Mouse (Mus musculus) layer of hippocampus, adult 18-20 months (tissue): Measurements from ENCODE around the gene Ccdc6. TPM values are rescaled to one million over a fixed set of nuclear protein-coding genes. Genes with fewer than 3 reads are reported as not detected.
A peak's percentile ranks its signal among the peaks of the same experiment; 100 is the strongest.

Experiments
- DNase-seq, 2 experiments: peaks; one replicate each; pipeline ENCODE4 v3.0.0; 2022; ENCODE audit warnings: low spot score in 2 of 2
- total RNA-seq, 2 experiments: library from RNA; stranded (reverse); gene quantifications; 2 replicates each; pipeline ENCODE4 v1.2.3; 2021

Gene Ccdc6
- total RNA-seq, 2 experiments from 2014 or later: 72.0 to 73.6 TPM

DNA sequence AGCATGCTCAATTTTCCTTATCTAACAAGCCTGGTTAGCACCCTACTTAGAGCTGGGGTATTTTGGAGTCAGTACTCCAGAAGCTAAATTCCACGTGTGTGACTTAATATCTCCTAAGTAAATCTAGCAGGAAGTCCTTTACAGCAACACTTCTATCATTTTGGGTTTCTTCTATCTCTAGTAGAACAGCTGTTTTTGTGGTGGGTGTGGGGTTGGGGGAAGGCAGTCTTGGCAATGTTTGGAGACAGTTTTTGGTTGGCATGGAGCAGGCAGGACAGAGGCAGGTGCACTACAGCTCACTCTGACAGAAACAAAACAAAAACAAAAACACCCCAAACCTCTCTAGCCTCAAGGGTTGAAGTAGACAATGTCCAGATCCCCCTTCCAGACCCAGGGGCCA lies 3.1 kb upstream of the Ccdc6 start:
- DNase-seq: no peak

DNA sequence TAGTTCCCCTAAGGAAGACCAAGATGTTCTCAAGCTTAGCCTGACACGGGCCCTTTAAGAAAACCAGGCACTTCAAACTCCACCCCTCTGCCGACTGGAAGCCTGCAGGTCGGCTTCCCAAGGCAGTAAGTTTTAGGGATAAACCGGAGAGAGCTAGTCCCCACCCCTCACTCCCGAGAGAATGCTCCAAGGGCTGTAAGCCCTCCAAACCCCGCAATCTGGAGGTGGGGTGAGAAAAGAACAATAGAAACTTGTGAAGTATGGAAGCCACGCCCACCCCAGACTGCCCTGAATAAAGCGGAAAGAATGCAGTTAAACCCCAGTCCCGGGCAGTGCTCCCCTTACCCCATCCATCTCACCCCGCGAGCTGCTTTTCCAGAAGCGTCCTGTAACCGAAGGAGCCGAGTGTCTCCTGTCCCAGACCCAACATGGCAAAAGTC lies 1.9 kb upstream of the Ccdc6 start:
- DNase-seq: no peak

DNA sequence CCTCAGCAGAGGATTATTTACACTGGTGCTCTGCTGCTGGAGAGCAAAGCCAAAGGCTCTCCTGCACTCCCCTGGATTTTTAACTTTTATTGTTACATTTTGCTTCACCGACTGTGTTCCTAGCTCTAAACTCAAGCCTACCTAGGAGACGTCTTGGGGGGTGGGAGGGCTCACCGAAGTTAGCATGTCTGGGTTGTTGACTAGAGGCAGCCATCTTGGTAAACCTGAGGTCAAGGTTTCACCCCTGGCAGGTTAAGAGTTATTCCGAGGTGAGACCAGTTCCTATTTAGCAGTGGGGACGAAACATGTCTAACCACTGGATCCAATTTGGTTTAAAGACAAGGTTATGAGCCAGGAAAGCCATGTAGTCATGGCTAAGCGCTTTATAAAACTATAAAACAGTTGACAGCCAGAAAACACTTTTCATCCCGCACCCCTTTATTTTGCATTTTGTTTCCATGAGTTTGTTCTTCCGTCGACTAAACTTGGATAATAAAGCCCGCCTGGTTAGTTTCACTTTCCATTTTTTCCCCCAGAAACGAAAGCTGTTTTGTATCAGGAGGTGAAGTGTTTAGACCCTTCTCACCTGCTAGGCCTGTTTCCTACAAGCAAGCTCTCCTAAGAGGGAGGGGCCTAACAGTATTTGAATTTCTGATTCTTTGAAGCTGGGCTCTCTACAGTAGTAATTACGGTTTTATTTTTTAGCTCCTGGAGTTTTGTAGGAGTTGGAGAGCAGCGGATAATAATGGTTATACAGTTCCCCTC lies 1.2 kb upstream of the Ccdc6 start:
- DNase-seq: no peak

DNA sequence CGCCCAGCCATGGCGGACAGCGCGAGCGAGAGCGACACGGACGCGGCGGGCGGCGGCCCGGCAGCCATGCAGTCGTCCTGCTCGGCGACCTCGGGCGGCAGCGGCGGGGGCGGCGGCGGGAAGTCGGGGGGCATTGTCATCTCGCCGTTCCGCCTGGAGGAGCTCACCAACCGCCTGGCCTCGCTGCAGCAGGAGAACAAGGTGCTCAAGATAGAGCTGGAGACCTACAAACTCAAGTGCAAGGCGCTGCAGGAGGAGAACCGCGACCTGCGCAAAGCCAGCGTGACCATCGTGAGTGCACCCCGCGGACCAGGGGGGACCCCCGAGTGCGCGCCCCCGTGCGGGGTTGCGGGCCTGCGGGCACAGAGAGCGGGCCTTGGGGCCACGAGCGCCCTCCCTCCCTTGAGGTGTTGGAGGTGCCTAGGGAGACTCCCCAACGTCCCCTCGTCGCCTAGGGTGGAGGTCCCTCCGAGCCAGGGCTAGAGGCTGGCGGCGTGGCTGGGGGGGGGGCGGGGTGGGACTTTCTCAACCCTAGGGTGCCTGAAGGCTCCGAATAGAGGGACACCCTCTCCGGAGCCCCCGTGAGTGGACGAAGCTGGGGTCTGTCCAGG lies 475 bp downstream of the Ccdc6 start:
- DNase-seq: peak; percentile 20 to 39

DNA sequence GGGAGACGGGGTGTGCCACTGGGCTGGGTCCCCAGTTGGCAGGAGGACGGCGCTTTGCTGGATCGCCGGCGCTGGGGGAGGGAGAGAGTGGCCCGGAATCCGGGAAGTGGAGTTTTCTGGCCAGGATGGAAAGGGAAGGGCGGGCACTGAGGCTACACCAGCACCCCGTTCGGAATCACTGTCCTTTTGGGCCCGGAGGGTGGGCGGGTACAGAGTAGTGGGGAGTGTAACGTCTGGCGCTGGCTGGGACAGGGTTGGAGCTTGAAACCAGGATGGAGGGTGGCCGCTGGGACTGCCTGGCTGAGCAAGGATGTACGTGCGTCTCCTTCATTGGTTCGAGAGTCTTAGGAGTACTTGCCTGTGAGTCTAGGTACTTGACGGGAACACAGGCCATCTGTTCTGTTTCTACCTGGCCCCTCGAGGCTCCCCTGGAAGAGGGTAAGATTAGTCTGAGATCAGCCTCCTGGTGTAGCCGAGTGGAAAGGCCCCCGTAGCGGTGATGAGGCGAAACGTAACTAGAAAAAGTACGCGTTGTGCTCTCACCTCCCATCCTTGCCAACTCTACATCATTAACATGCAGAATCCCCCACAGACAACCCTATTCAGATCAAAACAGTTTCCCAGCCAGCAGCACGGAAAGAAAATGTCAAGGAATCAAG lies 1.1 kb downstream of the Ccdc6 start:
- peak; percentile 70 to 88 for DNase-seq

DNA sequence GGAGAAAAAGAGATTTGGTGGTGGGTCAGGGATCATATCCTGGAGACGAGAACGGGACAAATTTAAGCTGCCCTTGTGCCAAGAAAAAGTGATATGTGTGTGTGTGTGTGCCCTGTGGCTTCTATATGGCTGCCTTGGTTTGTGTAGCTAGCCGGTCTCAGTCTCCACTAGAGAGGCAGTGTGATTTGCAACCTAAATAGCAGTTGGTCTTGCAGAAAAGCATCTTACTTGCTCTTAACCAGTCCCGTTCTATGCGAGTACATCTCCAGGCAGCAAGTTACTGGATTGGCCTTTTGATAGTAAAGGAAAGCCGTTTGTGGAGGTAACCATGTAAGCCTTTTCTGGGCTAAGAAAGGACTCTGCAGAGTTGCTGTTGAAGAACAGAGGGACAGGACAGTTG lies 1.7 kb downstream of the Ccdc6 start:
- DNase-seq: no peak

DNA sequence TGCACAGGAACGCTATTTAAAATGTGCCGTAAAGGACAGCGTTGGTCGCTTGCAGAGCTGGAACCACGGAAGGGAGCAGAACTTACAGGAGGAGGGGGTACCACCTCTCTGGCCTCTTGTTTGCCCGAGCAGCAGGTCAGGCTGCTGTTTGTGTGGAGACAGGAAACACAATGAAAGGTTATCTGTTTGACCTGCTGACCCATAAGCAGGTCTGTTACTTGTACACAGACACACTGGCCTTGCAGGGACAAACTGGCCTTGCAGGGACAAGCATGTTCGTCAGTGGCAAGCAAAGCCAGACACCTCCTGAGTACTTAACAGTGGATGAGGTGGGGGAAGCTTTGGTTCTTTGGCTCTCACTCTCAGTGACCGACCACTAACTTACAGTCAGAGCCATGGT lies 2.1 kb downstream of the Ccdc6 start:
- no peak for DNase-seq

DNA sequence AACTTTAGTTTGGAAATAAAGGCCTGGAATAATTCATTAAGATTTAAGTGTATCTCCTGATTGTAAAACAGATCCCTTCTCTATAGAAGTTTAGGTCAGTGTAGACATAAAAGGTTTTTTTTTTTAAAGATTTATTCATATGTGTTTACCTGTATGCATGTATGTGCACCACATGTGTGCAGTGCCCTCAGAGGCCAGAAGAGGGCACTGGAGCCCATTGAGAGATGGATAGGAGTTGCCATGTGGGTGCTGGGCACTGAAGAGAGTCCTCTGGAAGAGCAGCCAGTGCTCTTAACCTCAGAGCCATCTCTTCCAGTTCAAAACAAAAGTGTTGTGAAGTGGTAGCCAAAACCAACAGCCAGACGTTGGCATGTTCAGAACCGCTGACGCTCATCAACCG lies 5.2 kb downstream of the Ccdc6 start:
- no peak for DNase-seq

DNA sequence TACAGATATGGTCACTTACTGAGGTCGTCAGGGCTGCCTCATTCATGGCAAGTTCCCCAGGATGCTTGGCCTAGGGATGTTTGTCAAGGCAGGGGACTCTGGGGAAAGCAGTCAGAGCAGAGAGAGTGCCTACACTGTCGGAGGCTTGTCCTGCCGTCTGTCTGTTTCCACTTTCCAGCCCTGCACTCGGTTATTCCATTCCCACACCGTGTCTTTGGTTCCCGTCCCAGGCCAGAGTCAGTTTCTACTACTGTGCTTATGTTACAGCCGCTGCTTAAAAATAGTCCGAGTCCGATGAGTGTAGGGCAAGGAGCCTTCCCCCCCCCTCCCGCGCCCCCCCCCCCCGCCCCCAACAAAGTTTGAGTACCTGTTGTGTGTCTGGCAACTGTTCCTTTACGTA lies 11.1 kb downstream of the Ccdc6 start:
- DNase-seq: no peak

DNA sequence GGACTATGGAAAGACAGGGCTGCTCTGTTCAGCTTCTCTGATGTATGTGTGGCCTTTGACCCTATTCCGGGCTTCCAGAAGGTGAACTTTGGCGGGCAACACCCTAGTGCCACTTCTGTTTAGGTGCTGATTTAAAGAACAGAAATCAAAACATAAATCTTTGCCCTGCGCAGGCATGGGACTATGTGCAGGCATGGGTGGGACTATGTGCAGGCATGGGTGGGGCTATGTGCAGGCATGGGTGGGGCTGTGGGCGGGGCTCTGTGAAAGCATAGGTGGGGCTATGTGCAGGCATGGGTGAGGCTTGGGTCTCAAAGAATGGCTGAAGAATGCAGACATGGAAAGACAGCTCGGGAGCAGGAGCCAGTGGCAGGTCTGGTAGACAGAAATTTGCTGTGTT lies 13.1 kb downstream of the Ccdc6 start:
- DNase-seq: no peak

DNA sequence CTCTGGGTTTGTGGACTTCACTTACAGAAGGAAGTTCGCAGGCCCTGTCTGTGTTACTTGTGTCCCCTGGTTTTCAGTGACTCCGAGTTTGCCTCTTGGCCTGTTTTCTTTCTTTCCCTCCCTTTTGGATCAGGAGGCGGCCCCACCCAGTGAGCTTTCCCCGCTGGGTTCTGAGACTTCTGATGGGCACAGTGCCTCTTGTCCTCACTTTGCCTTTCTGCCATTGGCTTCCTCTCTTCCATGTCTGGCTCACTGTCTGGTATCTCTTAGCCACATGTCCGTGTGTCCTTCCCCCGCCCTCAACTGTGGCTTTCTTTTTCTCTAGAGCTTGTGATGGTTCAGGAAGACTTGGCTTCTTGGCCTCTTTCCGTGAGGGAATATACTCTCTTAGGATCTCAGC lies 13.9 kb downstream of the Ccdc6 start:
- no peak for DNase-seq

DNA sequence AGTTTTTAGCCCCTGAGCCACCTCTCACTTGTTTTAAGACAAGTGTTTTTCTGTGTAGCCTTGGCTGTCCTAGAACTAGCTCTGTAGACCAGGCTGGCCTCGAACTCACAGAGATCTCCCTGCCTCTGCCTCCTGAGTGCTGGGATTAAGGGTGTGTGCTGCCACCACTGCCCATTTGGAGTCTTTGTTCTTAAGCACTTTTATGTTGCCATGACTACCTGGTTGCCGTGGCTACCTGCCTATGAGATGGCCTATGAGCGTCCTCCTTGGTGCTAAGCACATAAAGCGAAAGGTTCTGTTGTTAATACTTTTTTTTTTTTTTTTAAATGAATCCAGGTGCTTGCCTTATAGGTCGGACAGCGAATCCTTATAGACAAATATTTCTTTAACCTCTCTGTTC lies 14.7 kb downstream of the Ccdc6 start:
- DNase-seq: no peak

DNA sequence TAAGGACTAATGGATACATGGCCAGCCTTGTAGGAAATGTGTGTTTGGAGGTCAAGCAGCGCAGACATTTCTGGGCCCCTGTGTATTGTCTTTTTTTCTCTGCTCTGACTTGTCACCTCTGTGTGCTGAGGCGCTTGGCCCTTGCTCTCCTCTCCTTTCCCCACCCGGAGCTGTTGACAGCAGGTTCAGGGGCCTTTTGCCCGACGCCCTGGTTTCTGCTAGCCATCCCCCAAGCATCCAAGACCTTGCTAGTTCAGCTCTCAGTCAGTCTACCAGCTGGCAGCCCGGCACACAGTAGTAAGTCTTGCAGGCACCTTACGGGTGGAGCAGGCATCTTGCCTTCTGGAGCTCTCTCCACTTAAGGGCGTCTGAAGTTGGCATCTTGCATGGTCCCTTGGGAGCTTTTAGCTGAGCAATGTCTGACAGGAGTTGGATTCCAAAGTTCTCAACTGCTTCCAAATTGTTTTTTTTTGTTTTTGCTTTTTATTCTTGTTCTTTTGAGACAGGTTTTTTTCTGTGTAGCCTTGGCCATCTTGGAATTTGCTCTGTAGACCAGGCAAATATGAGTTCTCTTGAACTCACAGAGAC lies 17.2 kb downstream of the Ccdc6 start:
- DNase-seq: no peak

DNA sequence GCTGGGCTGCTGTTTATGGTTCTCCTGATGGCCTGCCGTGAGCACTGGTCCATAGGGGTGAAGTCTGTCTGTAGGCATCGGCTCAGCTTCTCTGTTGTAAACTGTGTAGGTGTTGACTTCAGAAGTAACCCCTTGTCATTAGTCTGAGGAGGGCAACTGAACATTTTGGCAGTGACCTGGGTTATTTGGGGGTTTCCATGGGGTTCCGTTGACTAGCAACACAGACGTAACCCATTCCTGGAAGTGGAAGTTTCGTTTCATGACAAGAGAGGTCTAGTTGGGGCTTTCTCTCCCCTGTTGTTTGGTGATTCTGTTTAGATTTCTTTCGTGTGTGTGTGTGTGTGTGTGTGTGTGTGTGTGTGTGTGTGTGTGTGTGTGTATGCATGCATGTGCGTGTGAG lies 19.5 kb downstream of the Ccdc6 start:
- no peak for DNase-seq

DNA sequence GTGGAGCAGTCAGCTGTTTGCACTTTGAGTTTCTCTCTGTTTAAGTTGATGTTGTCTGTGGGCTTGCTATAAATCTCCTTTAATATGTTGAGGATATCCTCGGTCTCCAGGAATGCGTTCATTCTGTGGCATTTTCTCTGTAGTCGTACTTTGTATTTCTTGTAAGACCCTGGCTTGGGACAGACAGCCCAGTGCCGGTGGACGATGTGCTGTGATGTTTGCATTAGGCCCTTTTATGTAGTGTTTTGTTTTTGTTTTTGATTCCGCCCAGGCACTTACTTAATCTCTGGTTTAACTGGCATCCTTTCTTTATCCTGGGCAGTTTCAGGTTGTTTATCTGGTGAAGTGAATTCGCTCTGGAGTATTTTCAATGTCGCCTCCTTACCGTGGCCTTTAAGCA lies 22.5 kb downstream of the Ccdc6 start:
- no peak for DNase-seq

DNA sequence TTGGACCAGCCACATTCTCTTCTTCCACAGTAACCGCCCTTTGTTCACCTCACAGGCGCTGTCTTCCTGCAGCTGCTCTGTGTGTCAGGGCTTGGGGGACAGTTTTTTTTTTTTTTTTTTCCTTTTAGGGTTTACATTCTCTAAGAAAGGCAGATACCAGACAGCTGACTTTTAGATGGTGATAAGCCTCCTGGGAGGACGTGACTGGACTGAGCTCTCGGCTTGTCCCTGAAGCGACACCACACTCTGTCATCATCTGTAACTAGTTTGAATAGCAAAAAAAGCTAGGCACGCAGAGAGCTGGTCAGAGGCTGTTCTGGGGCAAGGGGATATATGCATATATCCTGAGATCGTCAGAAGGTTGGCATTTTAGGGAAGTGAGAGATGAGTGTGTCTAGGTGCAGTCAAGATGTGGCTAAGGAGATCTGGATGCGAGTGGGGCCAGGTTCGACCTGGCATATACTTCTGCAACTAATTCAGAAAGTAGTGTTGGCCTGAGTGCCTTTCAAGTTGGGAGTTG lies 23.0 kb downstream of the Ccdc6 start:
- DNase-seq: no peak

DNA sequence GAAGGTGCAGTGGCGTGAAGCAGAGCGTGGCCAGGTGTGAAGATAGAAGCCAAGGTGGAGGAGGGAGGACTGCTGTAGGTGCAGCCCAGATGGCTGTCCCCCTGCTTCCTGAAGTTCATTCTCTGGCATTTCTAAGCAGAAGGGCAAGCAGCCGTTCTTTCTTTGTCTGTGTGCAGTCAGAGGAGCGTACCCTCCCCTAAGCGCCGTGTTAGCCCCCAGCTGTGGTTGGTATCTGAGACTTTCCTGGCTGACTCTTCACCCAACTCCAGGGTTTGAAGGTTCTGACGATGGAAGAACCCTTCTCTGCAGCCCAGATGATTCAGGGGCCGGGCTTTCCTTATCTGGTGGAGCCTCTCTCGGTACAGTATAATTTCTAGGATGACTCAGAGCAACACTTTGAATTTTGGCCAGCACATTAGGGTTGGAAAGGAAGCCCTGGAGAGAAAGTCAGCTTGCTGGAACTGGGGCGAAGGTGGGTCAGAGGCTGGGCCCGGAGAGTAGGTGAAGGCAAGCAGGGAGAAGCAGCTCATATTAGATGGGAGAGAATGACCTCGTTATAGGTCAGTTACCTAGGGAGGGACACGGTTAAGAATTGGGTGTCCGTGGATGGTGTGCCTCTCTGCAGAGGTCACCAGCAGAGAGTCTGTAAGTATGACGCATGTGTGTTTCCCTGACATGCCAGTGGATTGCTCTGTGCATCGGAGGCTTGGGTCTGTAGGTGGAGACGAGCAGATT lies 23.9 kb downstream of the Ccdc6 start:
- DNase-seq: peak in 1 of 2 experiments; percentile 28

DNA sequence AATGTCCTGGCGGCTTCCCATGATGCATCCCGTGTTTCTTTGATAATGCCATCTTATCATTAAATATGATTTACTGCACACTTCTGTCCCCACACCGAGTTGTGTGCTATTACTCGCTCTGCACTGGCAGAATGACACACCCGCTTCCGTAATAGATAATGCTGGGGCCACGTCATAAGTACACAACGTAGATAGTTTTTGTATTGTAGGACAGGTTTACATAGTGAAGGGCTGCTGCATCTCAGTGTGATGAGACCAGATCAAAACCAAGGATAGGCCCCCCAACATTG lies 24.4 kb downstream of the Ccdc6 start:
- DNase-seq: no peak

DNA sequence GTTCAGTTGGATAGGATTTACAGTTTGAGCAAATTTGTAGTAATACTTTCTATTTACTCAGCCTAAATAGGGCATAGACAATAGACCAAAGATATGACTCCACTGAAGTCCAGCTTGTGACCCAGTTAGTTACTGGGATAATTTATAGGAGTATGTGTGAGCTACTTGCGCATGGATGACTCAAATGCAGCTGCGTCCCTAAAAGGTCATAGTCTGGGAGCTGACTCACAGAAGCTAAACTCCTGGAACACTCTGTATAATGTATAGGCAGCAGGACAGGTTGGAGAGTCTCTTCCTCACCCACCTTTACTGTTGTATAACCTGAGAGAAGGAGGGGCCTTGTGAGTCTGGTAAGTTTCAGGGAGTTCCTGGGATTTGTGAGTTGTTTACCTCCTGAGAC lies 26.5 kb downstream of the Ccdc6 start:
- no peak for DNase-seq

DNA sequence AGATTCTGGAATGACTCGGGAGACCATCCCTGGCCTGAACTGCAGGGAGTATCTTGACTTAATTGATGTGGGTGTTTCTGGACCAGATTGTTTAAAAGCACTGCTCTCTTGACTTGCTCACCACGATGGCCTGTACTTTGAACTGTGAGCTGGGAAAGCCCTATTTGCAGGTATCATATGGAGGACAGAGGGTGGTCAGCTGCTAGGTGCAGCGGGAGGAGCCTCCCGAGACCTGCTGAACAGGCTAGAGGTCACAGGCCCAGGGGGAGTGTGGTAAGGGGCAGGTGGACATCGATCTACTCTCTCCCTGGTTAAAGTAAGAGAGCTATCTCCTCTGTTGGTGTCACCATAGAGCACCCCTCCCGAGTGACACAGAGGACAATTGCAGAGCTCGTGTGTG lies 28.6 kb downstream of the Ccdc6 start:
- no peak for DNase-seq

DNA sequence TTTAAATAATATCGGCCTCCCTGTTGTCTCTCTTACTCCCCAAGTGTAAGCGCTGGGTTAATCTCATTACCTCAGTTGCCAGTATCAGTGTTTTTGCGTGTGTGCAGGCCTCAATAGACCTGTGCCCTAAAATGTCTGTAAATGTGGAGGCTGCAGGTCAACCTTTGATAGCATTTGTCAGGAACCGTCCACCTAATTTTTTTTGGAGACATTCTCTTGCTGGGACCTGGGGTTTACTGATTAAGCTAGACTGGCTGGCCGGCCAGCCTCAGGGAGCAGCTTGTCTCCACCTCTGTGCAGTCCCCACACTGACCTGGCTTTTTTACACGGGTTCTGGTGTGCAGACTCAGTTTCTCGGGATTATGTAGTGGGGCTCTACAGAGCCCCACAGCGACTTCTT lies 30.4 kb downstream of the Ccdc6 start:
- DNase-seq: no peak

DNA sequence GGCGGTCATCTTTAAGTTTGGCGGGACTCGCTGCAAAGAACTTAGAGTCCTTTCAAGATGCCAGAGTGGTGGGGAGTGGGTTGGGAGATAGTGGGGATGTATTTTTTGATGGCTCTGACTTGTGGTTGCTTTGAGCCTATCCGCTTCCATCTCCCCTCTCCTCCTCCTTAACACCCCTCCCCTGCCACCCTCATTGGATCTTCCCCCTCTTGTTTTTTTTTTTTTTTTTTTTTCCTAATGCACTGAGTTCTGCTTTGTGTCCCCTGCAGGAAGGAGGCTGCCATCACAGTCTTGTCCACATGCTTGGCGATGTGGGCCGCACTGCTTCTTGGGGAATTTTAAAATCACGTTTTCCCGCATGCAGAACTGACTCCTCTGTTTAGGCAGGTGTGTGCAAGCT lies 31.5 kb downstream of the Ccdc6 start:
- no peak for DNase-seq
